Mouse (Mus musculus) Muller cell, postnatal 12 days (primary cell): ENCODE measurements at regions not wholly inside any gene's neighbourhood (a gene's known extent, or its start where the extent isn't known, plus 50 kb on each side); places are given as distances from the start of the nearest gene placed in this dataset.

Source experiments
- DNase-seq: peaks from one replicate; pipeline ENCODE4 v3.0.0-alpha.2; 2015; ENCODE audit errors: inconsistent ontology term

GRCm38 (mm10) chr12:90946528-90946918 is 208.3 kb upstream of the Dio2 start:
- no peak for DNase-seq

GRCm38 (mm10) chr12:90945743-90946527 is 207.7 kb upstream of the Dio2 start:
- DNase-seq = peak; percentile 14

GRCm38 (mm10) chr12:90932684-90933083 is 194.4 kb upstream of the Dio2 start:
- DNase-seq = no peak

GRCm38 (mm10) chr12:90932201-90932600 is 194.0 kb upstream of the Dio2 start:
- no peak for DNase-seq

- DNase-seq = no peak
Observed at GRCm38 (mm10) chr12:90930091-90930715, 192.0 kb upstream of the Dio2 start.

- no peak for DNase-seq
Observed at GRCm38 (mm10) chr12:90923603-90924002, 185.4 kb upstream of the Dio2 start.

- no peak for DNase-seq
Observed at GRCm38 (mm10) chr12:90923148-90923547, 184.9 kb upstream of the Dio2 start.

GRCm38 (mm10) chr12:90921227-90921626 is 183.0 kb upstream of the Dio2 start:
- DNase-seq = no peak

GRCm38 (mm10) chr12:90915929-90916713 is 177.9 kb upstream of the Dio2 start:
- peak; percentile 96 for DNase-seq

- peak; percentile 25 for DNase-seq
Observed at GRCm38 (mm10) chr12:90903991-90904390, 165.8 kb upstream of the Dio2 start.

GRCm38 (mm10) chr12:90893655-90894370 is 155.6 kb upstream of the Dio2 start:
- no peak for DNase-seq

- no peak for DNase-seq
Observed at GRCm38 (mm10) chr12:90876230-90877005, 138.2 kb upstream of the Dio2 start.

GRCm38 (mm10) chr12:90874840-90875239 is 136.6 kb upstream of the Dio2 start:
- no peak for DNase-seq

- DNase-seq = no peak
Observed at GRCm38 (mm10) chr12:90873959-90874358, 135.7 kb upstream of the Dio2 start.

- DNase-seq = no peak
Observed at GRCm38 (mm10) chr12:90866597-90866996, 128.4 kb upstream of the Dio2 start.

- DNase-seq = no peak
Observed at GRCm38 (mm10) chr12:90862632-90863031, 124.4 kb upstream of the Dio2 start.

- DNase-seq = peak; percentile 14
Observed at GRCm38 (mm10) chr12:90857746-90858145, 119.5 kb upstream of the Dio2 start.

- peak; percentile 47 for DNase-seq
Observed at GRCm38 (mm10) chr12:90810666-90811065, 72.4 kb upstream of the Dio2 start.

- no peak for DNase-seq
Observed at GRCm38 (mm10) chr12:90790562-90790961, 52.3 kb upstream of the Dio2 start.
